Mouse (Mus musculus) midbrain, embryonic 15.5 days (tissue): Measurements from ENCODE around the gene Cth. TPM values are rescaled to one million over a fixed set of nuclear protein-coding genes. Genes with fewer than 3 reads are reported as not detected.

ENCODE experiments used
- ATAC-seq: fragments of 200-750 bp; cut with Nextera tagmentation; replicated peaks from 2 replicates; pipeline ENCODE4 v1.8.0; 2017; ENCODE audit warnings: moderate TSS enrichment
- H3K27ac ChIP-seq: fragments of 300-500 bp; sonication (generic); 2 replicates; pipeline ENCODE4 v1.5.1; 2015; ENCODE audit warnings: mild to moderate bottlenecking, inconsistent platforms
- H3K27me3 ChIP-seq: fragments of 300-500 bp; sonication (generic); replicated peaks from 2 replicates; pipeline ENCODE4 v1.6.1; 2015; ENCODE audit warnings: inconsistent platforms
- H3K36me3 ChIP-seq: fragments of 300-500 bp; sonication (generic); replicated peaks from 2 replicates; pipeline ENCODE4 v1.6.1; 2015; ENCODE audit warnings: inconsistent platforms
- H3K4me1 ChIP-seq: fragments of 300-500 bp; sonication (generic); 2 replicates; pipeline ENCODE4 v1.6.1; 2015; ENCODE audit warnings: inconsistent platforms
- H3K4me2 ChIP-seq: fragments of 300-500 bp; sonication (generic); 2 replicates; pipeline ENCODE4 v1.6.1; 2015; ENCODE audit warnings: inconsistent platforms, mild to moderate bottlenecking, moderate library complexity
- H3K4me3 ChIP-seq: fragments of 300-500 bp; sonication (generic); 2 replicates; pipeline ENCODE4 v1.5.1; 2015; ENCODE audit warnings: mild to moderate bottlenecking, inconsistent platforms
- H3K9ac ChIP-seq: fragments of 300-500 bp; sonication (generic); 2 replicates; pipeline ENCODE4 v1.6.1; 2015; ENCODE audit warnings: mild to moderate bottlenecking, inconsistent platforms
- H3K9me3 ChIP-seq: fragments of 300-500 bp; sonication (generic); 2 replicates; pipeline ENCODE4 v1.6.1; 2016; ENCODE audit warnings: inconsistent platforms
- WGBS: fragments of 180-500 bp; shearing (Covaris S2); methylation state at CpG from one replicate; pipeline ENCODE4 v1.1.7; 2015; ENCODE audit warnings: mixed read lengths; 5-methylcytosine and 5-hydroxymethylcytosine counted together
- polyA plus RNA-seq: library from polyadenylated mRNA; unstranded; fragments of >200 nt; fragmentation: Nextera tagmentation; extraction: Ambion mirVana; gene quantifications from 2 replicates; pipeline ENCODE4 v1.2.1, GENCODE M21; 2015

Cth gene
- polyA plus RNA-seq, 1 experiment from 2014 or later: 2.3 TPM

DNA sequence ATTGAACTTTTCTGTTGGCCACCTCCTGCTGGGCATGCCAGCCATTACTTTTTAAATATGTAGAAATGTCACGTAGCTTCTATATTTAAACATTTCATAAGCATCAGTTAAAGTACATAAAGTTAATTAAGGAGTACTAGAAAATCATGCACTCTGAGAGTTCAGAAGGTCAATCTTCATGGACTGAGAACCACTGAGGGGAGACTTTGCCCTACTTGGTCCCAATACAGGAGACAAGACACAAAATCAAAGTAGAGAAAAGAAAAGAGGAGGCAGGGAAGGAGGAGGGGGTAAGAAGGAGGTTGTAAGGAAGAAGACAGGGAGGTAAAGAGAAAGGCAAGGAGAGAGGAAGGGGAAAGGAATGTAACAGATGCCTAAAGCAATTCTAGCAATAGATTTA lies 24.9 kb downstream of the Cth start:
- no peaks in the 10 kb centered on the region for H3K9me3 ChIP-seq
- no peak overlapping the region for H3K4me3 ChIP-seq
- ATAC-seq: no peak
- 100% methylated on average over 1 of the region's 1 CpGs for WGBS
- no peaks in the 10 kb centered on the region for H3K4me1 ChIP-seq
- H3K36me3 ChIP-seq: no peaks in the 10 kb centered on the region
- H3K27me3 ChIP-seq: no peaks in the 10 kb centered on the region
- no peak overlapping the region for H3K27ac ChIP-seq
- H3K9ac ChIP-seq: no peak overlapping the region
- no peak overlapping the region for H3K4me2 ChIP-seq

DNA sequence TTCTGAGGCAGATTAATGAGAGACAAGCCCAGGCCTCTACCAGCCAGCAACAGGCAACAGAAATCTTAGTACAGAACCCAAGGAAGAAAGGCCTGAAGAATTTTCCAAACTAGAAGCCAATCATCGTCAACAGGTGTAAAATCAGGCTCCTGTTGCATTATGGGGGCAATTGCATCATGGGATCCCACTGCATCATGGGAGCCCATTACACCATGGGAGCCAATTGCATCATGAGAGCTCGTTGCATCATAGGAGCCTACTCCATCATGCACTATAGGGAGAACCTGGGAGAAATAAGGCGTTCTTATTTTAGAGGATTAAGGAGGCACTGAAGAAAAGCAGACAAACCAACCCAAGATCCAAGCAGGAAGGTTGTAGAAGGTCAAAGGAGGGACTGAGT lies 27.2 kb downstream of the Cth start:
- no peaks in the 10 kb centered on the region for H3K9me3 ChIP-seq
- H3K4me2 ChIP-seq: no peak overlapping the region
- no peak overlapping the region for H3K4me3 ChIP-seq
- no peaks in the 10 kb centered on the region for H3K4me1 ChIP-seq
- 90% methylated on average over 3 of the region's 3 CpGs for WGBS
- no peak overlapping the region for H3K9ac ChIP-seq
- H3K27ac ChIP-seq: no peak overlapping the region
- no peak for ATAC-seq
- no peaks in the 10 kb centered on the region for H3K36me3 ChIP-seq
- H3K27me3 ChIP-seq: no peaks in the 10 kb centered on the region

- Histone ChIP-seq H3K4me1 (no peaks in the 10 kb centered on the region), H3K9me3 (no peaks in the 10 kb centered on the region), H3K36me3 (no peaks in the 10 kb centered on the region), H3K4me2 (no peak overlapping the region), H3K27ac (no peak overlapping the region), H3K4me3 (no peak overlapping the region), H3K9ac (no peak overlapping the region), H3K27me3 (no peaks in the 10 kb centered on the region)
- ATAC-seq: no peak
Measured at GRCm38 (mm10) chr3:157891819-157892218, 33.1 kb downstream of the Cth start.

- Histone ChIP-seq H3K27ac (no peak overlapping the region), H3K9me3 (no peaks in the 10 kb centered on the region), H3K4me3 (no peak overlapping the region), H3K4me1 (no peaks in the 10 kb centered on the region), H3K36me3 (no peaks in the 10 kb centered on the region), H3K27me3 (no peaks in the 10 kb centered on the region), H3K9ac (no peak overlapping the region), H3K4me2 (no peak overlapping the region)
- 91% methylated on average over 6 of the region's 6 CpGs for WGBS
- ATAC-seq: no peak
Measured at GRCm38 (mm10) chr3:157884081-157884643, 40.7 kb downstream of the Cth start.

DNA sequence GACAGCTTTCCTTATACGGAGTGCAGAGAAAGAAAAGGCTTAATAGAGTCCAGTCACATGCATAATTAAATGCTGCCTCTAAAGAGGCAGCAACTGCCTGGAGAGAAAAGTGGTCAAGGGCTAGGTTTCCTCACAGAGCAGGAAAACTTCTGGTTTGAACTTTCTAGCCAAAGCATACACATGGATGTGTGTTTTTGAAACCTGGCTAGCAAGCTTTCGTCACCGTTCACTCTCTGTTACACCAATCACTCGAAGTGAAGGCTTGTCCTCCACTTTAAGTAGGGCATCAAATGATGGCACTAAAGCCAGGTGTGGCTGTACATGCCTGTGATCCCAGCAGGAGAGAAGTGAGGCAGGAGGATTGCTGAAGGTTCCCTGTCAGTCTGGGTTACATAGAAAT lies 41.8 kb downstream of the Cth start:
- Histone ChIP-seq H3K9ac (no peak overlapping the region), H3K27ac (no peak overlapping the region), H3K4me3 (no peak overlapping the region), H3K9me3 (no peaks in the 10 kb centered on the region), H3K27me3 (no peaks in the 10 kb centered on the region), H3K36me3 (no peaks in the 10 kb centered on the region), H3K4me2 (no peak overlapping the region), H3K4me1 (no peaks in the 10 kb centered on the region)
- ATAC-seq: no peak
- 75% methylated on average over 4 of the region's 4 CpGs for WGBS

DNA sequence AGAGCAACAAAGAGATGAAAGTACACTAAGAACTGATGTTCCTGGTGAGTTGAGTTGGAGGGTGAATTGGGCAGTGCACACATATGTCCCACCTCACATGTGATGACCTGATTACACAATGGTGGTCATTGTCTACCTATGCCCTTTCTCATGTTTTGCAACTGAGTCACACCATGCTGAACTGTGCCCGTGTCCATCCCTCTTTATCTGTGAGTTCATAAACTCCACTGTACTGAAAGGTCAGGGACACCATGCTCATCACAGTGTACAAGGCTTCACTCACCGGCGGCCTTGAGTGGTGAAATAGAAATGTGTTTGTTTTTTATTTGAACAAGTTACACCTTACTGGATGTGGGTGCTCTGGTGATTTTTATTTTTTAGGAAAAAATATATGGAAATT lies 42.9 kb downstream of the Cth start:
- Histone ChIP-seq H3K4me2 (no peak overlapping the region), H3K9me3 (no peaks in the 10 kb centered on the region), H3K27ac (no peak overlapping the region), H3K9ac (no peak overlapping the region), H3K4me3 (no peak overlapping the region), H3K36me3 (no peaks in the 10 kb centered on the region), H3K27me3 (no peaks in the 10 kb centered on the region), H3K4me1 (no peaks in the 10 kb centered on the region)
- ATAC-seq: no peak
- WGBS: 90% methylated on average over 3 of the region's 3 CpGs

GRCm38 (mm10) chr3:157880983-157881382 lies 43.9 kb downstream of the Cth start:
- Histone ChIP-seq H3K27me3 (no peaks in the 10 kb centered on the region), H3K4me2 (no peak overlapping the region), H3K36me3 (no peaks in the 10 kb centered on the region), H3K9ac (no peak overlapping the region), H3K27ac (no peak overlapping the region), H3K9me3 (no peaks in the 10 kb centered on the region), H3K4me1 (no peaks in the 10 kb centered on the region), H3K4me3 (no peak overlapping the region)
- ATAC-seq: no peak
- 93% methylated on average over 3 of the region's 3 CpGs for WGBS

DNA sequence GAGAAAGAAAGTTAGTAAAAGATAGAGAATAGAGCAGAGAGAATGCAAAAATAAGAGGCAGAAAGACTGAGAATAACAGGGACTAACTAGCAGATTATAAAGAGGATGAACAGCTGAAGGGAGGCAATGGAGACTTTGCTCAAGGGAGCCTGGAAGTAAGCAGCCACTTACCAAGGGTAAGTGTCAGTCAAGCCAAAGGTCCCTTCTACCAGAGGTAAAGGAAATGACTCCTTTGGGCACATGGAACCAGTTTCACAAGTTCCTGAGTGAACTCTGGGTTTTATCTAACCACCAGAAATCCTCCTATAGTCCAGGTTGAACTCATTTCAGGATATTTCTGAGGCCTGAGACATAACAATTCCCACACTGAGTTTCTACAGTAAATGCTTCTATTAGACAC lies 47.0 kb downstream of the Cth start:
- no peaks in the 10 kb centered on the region for H3K4me1 ChIP-seq
- H3K9ac ChIP-seq: no peak overlapping the region
- H3K4me2 ChIP-seq: no peak overlapping the region
- no peaks in the 10 kb centered on the region for H3K36me3 ChIP-seq
- no peaks in the 10 kb centered on the region for H3K27me3 ChIP-seq
- H3K4me3 ChIP-seq: no peak overlapping the region
- H3K27ac ChIP-seq: no peak overlapping the region
- no peaks in the 10 kb centered on the region for H3K9me3 ChIP-seq
- no peak for ATAC-seq

- H3K4me2 ChIP-seq: no peak overlapping the region
Measured at GRCm38 (mm10) chr3:157876439-157877156, 48.3 kb downstream of the Cth start.

GRCm38 (mm10) chr3:157872897-157873296 lies 52.0 kb downstream of the Cth start:
- H3K27ac ChIP-seq: no peak overlapping the region
- H3K4me1 ChIP-seq: no peaks in the 10 kb centered on the region
- no peak overlapping the region for H3K4me2 ChIP-seq
- no peak overlapping the region for H3K4me3 ChIP-seq
- no peak overlapping the region for H3K9ac ChIP-seq
- WGBS: 85% methylated on average over 4 of the region's 4 CpGs
- H3K27me3 ChIP-seq: no peaks in the 10 kb centered on the region
- ATAC-seq: no peak
- H3K9me3 ChIP-seq: no peaks in the 10 kb centered on the region
- no peaks in the 10 kb centered on the region for H3K36me3 ChIP-seq

More at GRCm38 (mm10) chr3:157876439-157877156, 48.3 kb downstream of the Cth start:
- WGBS: 54% methylated on average over 11 of the region's 11 CpGs
- Histone ChIP-seq H3K9ac (no peak overlapping the region), H3K27ac (no peak overlapping the region), H3K9me3 (no peaks in the 10 kb centered on the region), H3K4me1 (no peaks in the 10 kb centered on the region), H3K4me3 (no peak overlapping the region), H3K27me3 (no peaks in the 10 kb centered on the region), H3K36me3 (no peaks in the 10 kb centered on the region)
- ATAC-seq: no peak; the same call in 1 of the 2 replicates

DNA sequence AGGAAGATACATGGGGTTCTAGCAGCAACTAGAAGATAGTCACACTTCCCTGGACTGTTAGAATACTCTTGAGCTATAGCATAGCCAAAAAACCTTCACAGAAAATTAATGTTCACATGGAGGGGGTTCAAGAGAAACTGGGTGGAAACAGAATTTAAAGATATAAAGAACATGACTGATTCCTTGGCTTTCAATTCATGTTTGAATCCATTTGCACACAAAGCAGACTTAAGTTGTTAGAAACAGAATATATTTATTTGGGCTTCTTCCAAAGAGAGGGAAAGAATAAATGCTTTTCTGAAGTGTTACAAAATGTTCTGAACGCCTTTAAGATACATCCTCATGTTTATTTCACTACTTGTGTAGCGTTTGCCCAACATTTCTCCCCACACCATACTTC lies 57.0 kb downstream of the Cth start:
- Histone ChIP-seq H3K9me3 (no peaks in the 10 kb centered on the region), H3K9ac (no peak overlapping the region), H3K36me3 (no peaks in the 10 kb centered on the region), H3K27ac (no peak overlapping the region), H3K4me3 (no peak overlapping the region), H3K4me2 (no peak overlapping the region), H3K4me1 (no peaks in the 10 kb centered on the region), H3K27me3 (no peaks in the 10 kb centered on the region)
- no peak for ATAC-seq
- 91% methylated on average over 2 of the region's 2 CpGs for WGBS

GRCm38 (mm10) chr3:157866251-157866650 lies 58.6 kb downstream of the Cth start:
- Histone ChIP-seq H3K36me3 (no peaks in the 10 kb centered on the region), H3K27me3 (no peaks in the 10 kb centered on the region), H3K4me1 (no peaks in the 10 kb centered on the region), H3K27ac (no peak overlapping the region), H3K4me2 (no peak overlapping the region), H3K9ac (no peak overlapping the region), H3K9me3 (no peaks in the 10 kb centered on the region), H3K4me3 (no peak overlapping the region)
- 56% methylated on average over 4 of the region's 4 CpGs for WGBS
- no peak for ATAC-seq

DNA sequence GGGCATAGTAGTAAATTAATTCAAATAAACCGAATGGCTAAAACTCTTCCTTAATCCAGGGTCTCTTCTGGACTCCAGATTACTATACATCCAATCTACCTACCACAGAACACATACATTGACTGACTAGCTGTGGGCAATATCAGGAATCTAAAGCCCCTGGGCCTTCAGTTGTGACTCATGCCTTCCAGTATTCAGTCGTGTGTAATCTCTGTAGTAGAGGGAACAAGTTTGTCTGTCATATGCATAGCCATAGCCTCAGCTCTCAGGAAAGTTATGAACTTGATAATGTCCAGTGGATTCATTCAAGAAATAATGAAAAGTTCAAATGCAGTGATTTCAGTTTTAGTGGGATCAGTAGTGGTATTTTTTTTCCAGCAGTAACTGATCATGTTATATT lies 59.0 kb downstream of the Cth start:
- Histone ChIP-seq H3K9ac (no peak overlapping the region), H3K4me3 (no peak overlapping the region), H3K4me2 (no peak overlapping the region), H3K27me3 (no peaks in the 10 kb centered on the region), H3K4me1 (no peaks in the 10 kb centered on the region), H3K36me3 (no peaks in the 10 kb centered on the region), H3K27ac (no peak overlapping the region), H3K9me3 (no peaks in the 10 kb centered on the region)
- ATAC-seq: no peak
- WGBS: 76% methylated on average over 2 of the region's 2 CpGs
